Mouse (Mus musculus): ENCODE data around the gene Slc25a1.

GRCm38 (mm10) chr16:17911052-17911595 is 16.9 kb downstream of the Slc25a1 start, which contains the start of gene Ess2:
- TF ChIP-seq CTCF (IDR thresholded peaks at IDR 0.05; ENCODE audit: low read depth), result peak; percentile 80
- 0 out of 2 replicates have a peak, but pooled peaks have one; percentile 9 for TF ChIP-seq EP300 (IDR thresholded peaks at IDR 0.05; ENCODE audit: low read depth)
